Mouse (Mus musculus) thymus, adult 2 months (tissue): ENCODE results near the gene Cisd1. TPM values are rescaled to one million over a fixed set of nuclear protein-coding genes. Genes with fewer than 3 reads are reported as not detected.
A peak's percentile ranks its signal among the peaks of the same experiment; 100 is the strongest.

Experiments
- DNase-seq: peaks from one replicate; pipeline ENCODE4 v3.0.0; 2021
- H3K27ac ChIP-seq: fragments of 200-500 bp; 2 replicates; pipeline ENCODE4 v1.5.1; 2012; ENCODE audit warnings: low read length, control low read depth; ENCODE audit not compliant: control insufficient read depth, insufficient read depth
- H3K27me3 ChIP-seq: fragments of 200-500 bp; 2 replicates; pipeline ENCODE4 v1.6.1; 2012; ENCODE audit warnings: mild to moderate bottlenecking, low read length, moderate library complexity, mixed read lengths; ENCODE audit not compliant: control insufficient read depth, insufficient read depth
- H3K36me3 ChIP-seq: fragments of 200-500 bp; 2 replicates; pipeline ENCODE4 v1.6.1; 2012; ENCODE audit warnings: mild to moderate bottlenecking, low read length, moderate library complexity; ENCODE audit not compliant: control insufficient read depth, insufficient read depth
- H3K4me1 ChIP-seq: fragments of 200-500 bp; replicated peaks from 2 replicates; pipeline ENCODE4 v1.6.1; 2012; ENCODE audit warnings: low read length; ENCODE audit not compliant: control insufficient read depth, insufficient read depth
- H3K4me3 ChIP-seq: fragments of 200-500 bp; 2 replicates; pipeline ENCODE4 v1.5.1; 2012; ENCODE audit warnings: mild to moderate bottlenecking, low read length, control low read depth, moderate library complexity; ENCODE audit not compliant: control insufficient read depth, insufficient read depth
- CTCF ChIP-seq: fragments of 200-500 bp; IDR thresholded peaks from 2 replicates; pipeline ENCODE4 v1.5.1; 2012; ENCODE audit warnings: mild to moderate bottlenecking, control low read depth, low read length, moderate library complexity, borderline replicate concordance; ENCODE audit not compliant: control insufficient read depth, poor library complexity, insufficient read depth; ENCODE audit errors: extremely low read depth
- POLR2A ChIP-seq: fragments of 200-500 bp; IDR thresholded peaks from 2 replicates; pipeline ENCODE4 v1.6.1; 2012; ENCODE audit warnings: mild to moderate bottlenecking, low read length, control low read depth, moderate library complexity; ENCODE audit not compliant: control insufficient read depth, poor library complexity, insufficient read depth; ENCODE audit errors: extremely low read depth
- WGBS: fragments of 180-500 bp; shearing (Covaris S2); methylation state at CpG from one replicate; pipeline ENCODE4 v1.1.7; 2018; 5-methylcytosine and 5-hydroxymethylcytosine counted together
- polyA plus RNA-seq: library from polyadenylated mRNA; depleted of rRNA; stranded (reverse); fragments of >200 nt; gene quantifications from 2 replicates; pipeline ENCODE4 v1.2.3, GENCODE M21; 2012

Gene Cisd1
- polyA plus RNA-seq, 1 experiment: 35.1 TPM

DNA sequence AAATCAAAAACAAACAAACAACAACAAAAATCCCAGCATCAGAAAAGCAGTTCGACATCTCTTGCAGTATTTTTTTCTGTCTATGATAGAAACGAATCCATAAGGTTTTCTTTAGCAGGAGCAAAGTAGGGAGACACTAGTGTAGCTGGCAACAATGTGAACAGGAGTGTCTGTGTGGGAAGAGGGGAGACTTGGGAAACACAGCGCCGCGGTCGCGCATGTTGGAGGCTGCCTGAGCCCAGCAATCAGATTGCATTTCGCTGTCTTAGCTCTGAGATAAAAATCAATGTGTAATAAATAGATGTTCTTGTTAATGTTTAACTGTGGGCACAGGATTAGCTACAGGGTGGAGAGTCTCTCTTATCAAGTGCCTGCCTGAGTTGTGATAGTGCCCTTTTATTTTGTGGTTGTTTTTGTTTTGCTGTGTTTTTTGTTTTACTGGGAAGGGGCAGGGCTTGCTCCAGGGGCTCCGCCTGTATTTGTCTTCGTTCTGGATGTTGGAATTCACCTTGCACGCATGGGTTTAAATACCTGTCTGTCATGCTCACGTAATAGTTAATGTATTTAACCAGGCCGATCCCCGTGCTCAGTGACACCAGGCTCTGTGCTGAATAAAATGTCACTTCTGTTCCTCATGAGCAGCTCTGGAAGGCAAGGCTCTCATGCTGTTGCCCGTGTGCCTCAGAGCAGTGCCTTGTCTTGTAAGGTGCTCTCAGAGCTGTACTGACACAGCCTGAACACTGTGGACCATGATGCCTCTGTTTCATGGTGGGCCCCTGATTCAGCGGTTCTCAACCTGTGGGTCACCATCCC, 23.6 kb upstream of the Cisd1 start:
- no peak for DNase-seq
- Histone ChIP-seq H3K4me1 (no peaks in the 10 kb centered on the region), H3K27ac (no peak overlapping the region), H3K4me3 (no peak overlapping the region), H3K27me3 (no peaks in the 10 kb centered on the region), H3K36me3 (0 out of 2 replicates have a peak, but pooled peaks cover 5% of the 10 kb centered on the region)
- 95% methylated on average over 16 of the region's 16 CpGs for WGBS
- TF ChIP-seq CTCF (no peak), POLR2A (no peak)

DNA sequence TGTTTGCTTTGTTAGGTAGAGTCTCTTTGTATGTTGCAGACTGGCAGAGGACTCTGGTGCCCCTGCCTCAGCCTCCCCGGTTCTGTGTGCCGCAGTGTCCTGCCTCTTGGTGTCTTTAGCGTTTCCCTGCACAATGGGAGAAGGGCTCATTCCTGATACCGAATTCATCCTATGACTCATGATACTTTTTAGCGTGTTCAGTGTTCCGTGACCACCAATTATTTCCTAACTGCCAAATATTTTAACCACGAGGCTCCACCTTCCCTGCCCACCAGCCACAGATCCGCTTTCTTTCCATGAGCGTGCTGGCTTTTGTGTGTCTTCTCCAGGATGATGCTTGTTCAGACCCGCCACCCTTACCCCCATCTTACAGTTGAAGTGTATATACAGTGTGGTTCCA, 19.1 kb upstream of the Cisd1 start:
- DNase-seq: no peak
- no peaks in the 10 kb centered on the region for H3K27me3 ChIP-seq
- H3K27ac ChIP-seq: no peak overlapping the region
- no peak overlapping the region for H3K4me3 ChIP-seq
- TF ChIP-seq POLR2A: no peak
- no peak for TF ChIP-seq CTCF
- 93% methylated on average over 10 of the region's 10 CpGs for WGBS
- 0 out of 2 replicates have a peak, but pooled peaks cover 5% of the 10 kb centered on the region for H3K36me3 ChIP-seq
- H3K4me1 ChIP-seq: peaks cover 9% of the 10 kb centered on the region

DNA sequence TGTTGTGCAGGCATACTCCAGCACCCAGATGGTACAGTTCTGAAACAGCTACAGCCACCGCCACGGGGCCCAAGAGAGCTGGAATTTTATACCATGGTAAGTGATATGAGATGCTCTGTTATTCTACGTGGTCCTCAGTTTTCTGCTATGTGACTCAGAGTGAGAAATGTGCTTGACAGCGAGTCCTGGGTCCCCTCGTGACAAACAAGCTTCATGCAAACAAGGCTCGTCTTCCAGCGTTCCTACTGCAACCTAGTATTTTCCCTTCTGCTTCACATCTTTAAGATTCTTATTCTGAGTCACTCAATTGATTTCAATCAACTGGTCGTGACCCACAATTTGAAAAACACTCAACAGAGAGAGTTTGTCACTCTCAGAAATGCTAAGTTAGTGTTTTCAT, 18.7 kb upstream of the Cisd1 start:
- DNase-seq: no peak
- Histone ChIP-seq H3K27me3 (no peaks in the 10 kb centered on the region), H3K27ac (no peak overlapping the region), H3K36me3 (0 out of 2 replicates have a peak, but pooled peaks cover 5% of the 10 kb centered on the region), H3K4me1 (peaks cover 9% of the 10 kb centered on the region), H3K4me3 (no peak overlapping the region)
- TF ChIP-seq POLR2A (no peak), CTCF (no peak)
- 96% methylated on average over 8 of the region's 8 CpGs for WGBS

DNA sequence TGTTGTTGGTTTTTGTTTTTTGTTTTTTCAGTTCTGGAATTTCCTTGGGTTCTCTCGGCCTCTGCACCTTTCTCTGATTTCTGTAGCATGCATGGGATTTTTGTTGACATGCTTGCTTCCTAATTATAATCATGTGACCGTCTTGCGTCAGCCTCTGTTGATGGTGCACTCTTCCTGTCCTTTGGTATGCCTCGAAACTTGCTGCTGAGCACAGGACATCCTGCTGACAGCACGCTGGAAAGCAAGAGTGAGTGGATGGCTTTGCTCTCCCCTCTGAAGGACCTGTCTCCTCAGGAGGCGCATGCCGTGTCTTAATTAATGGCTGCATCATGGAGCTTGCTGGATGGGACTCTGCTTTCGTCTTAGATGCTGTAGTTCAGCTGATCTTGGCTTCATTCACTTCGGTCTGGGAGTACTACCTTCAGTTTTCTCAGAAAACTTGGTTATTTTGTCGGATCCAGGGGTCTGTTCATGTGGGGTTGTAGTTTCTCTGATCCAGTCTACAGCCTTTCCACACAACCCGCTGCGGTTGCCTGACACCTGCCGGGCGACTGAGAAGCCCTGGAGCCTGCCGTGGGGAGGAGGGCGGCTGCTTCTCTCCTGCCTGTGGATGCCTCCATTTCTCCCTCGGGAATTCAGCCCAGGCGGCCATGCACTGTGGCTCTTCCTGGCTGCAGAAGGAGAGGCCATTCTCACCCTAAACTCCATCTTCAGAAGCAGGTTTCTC, 17.2 kb upstream of the Cisd1 start:
- 69% methylated on average over 18 of the region's 18 CpGs for WGBS
- no peak for DNase-seq
- Histone ChIP-seq H3K4me3 (no peak overlapping the region), H3K27me3 (no peaks in the 10 kb centered on the region), H3K27ac (0 out of 2 replicates have a peak overlapping the region, but pooled peaks have one; percentile 26), H3K36me3 (0 out of 2 replicates have a peak, but pooled peaks cover 5% of the 10 kb centered on the region), H3K4me1 (peaks cover 9% of the 10 kb centered on the region)
- TF ChIP-seq POLR2A (no peak), CTCF (no peak)

DNA sequence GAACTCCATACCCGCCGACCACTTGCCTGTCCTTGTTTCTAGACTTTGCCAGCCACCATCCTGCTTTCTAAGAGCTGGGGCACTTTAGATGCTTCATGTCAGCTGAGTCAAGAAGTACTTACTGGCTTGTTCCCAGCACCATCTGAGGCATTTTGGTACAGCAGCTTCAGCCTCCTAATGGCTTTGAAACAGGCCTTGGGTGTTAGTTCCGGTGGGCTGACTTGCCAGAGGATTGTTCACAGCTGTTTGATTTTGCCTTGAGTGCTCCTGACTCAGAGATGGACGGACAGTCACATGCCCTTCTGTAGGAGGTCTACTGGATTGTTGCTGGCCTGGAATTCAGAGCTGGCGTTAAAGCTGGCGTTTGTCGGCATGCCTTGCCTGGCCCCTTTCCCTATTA, 16.3 kb upstream of the Cisd1 start:
- no peaks in the 10 kb centered on the region for H3K27me3 ChIP-seq
- H3K36me3 ChIP-seq: 0 out of 2 replicates have a peak, but pooled peaks cover 5% of the 10 kb centered on the region
- peaks cover 9% of the 10 kb centered on the region for H3K4me1 ChIP-seq
- TF ChIP-seq POLR2A: no peak
- TF ChIP-seq CTCF: no peak
- no peak overlapping the region for H3K4me3 ChIP-seq
- no peak for DNase-seq
- WGBS: 94% methylated on average over 7 of the region's 7 CpGs
- H3K27ac ChIP-seq: no peak overlapping the region

DNA sequence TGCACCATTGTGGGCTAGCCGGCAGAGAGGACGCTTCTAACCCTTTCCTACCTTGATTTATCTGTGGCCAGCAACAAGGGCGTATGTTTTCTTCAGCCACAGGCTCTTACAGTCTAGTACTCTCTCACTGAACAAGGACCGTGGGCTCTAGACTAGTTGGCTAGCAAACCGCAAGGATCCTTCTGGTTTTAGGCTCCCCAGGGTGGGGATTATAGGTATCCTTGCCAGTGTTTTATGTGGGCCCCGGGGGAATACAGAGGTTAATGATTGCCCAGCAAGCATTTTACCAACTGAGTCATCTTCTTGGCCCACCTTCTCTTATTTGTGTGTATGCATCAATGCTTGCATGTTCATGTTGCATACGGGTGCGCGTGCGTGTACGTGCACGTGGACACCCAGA, 10.2 kb upstream of the Cisd1 start:
- H3K27me3 ChIP-seq: no peaks in the 10 kb centered on the region
- WGBS: 97% methylated on average over 12 of the region's 12 CpGs
- no peak for DNase-seq
- H3K27ac ChIP-seq: no peak overlapping the region
- H3K4me1 ChIP-seq: peaks cover 2% of the 10 kb centered on the region; the same call in 1 of the 2 replicates
- H3K4me3 ChIP-seq: no peak overlapping the region
- H3K36me3 ChIP-seq: no peaks in the 10 kb centered on the region
- TF ChIP-seq POLR2A (no peak), CTCF (no peak)

DNA sequence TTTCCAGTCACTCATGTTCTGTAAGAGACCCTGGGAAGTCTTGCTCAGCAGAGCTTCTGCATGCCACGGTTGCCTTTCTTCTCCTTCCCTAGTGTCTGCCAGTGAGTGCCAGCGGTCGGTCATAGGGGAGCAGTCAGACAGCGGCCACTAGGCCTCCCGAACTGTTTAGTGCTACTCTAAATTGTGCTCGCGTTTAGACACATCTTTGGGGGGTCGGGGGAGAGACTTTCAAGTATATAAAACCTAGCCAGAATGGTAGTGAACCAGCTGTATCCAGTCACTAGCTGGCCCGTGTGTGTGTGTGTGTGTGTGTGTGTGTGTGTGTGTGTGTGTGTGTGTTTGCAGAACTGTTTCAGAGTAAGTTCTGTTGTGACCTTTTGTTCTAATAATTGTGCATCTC, 9.1 kb upstream of the Cisd1 start:
- H3K27me3 ChIP-seq: no peaks in the 10 kb centered on the region
- WGBS: 92% methylated on average over 9 of the region's 9 CpGs
- TF ChIP-seq CTCF (no peak), POLR2A (no peak)

More for the DNA sequence above, 9.1 kb upstream of the Cisd1 start:
- Histone ChIP-seq H3K36me3 (no peaks in the 10 kb centered on the region), H3K27ac (no peak overlapping the region), H3K4me3 (no peak overlapping the region), H3K4me1 (peaks cover 2% of the 10 kb centered on the region)
- DNase-seq: no peak
